Mouse (Mus musculus) CD4-positive, CD25-positive, alpha-beta regulatory T cell (primary cell): ENCODE measurements around the gene Rnase9. TPM values are rescaled to one million over a fixed set of nuclear protein-coding genes. Genes with fewer than 3 reads are reported as not detected.

Experiments
- polyA plus RNA-seq: library from polyadenylated mRNA; unstranded; fragments of 100-300 nt; shearing (Covaris generic); gene quantifications from one replicate; pipeline ENCODE4 v1.2.1, GENCODE M21; 2017

Rnase9 gene
- polyA plus RNA-seq: not detected

DNA sequence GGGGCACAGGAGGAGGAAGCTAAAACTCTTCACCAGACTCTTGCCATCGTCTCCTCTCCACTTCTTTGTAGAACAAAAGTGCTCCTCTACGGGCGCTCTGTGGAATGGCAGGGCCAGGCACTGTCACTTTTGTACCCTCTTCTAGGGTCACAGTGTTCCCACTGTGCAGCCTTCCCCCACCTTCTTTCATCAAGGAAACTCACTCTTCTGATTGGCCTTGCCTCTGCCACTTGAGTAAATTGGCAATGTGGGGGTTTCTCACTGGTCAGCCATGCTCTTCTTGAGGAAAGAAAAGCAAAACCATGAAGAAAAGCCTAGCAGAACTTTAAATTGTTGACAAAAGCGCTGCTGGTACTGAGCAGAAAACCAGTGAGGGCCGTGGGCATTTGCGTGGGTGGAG lies at the start of gene Rnase9:
TSS of gene Rnase9 (minus strand) at position 101 of the 400 bp plus-strand sequence.

DNA sequence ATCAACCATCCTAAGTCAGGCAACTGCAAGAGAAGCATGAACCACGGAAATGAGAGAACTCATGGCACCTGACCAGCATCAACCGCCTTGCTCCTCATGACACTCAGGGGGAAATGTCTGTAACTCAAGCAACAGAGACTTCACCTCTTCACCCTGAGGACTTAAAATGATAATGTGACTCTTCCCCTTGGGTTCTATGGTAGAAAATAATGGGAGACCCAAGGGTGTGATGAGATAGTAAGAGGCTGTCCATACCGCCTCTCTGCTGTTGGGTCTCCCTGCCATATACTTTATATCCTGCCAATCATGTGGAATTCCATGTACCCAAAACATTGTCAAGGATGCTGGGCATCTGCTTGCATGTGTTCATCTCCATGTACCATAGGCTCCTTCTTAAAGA lies 32.7 kb upstream of the Rnase9 start, which contains the start of gene Olfr750:
TSS of gene Olfr750 (minus strand) at position 101 of the 400 bp plus-strand sequence.

DNA sequence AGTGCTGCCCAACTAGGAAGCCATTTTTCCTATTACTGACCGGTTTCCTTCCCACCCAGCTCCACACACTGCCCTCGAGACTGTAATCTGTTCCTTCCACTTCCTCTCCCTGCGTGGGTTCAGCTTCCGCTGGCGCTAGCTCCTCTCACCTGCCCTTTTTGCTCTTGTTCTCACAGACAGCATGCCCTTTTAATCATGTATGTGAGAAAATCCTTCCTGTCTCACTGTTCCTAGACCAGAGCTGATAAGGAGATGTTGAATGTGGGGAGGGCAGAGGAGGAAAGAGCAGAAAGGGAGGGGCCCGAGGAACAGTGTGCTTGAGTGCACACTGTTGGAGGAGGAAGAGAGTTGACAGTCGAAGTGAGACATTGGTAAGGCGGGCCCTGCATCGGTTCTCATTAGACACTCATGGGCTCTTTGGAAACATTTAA lies 15.7 kb upstream of the Rnase9 start, which contains the start of gene Rnase12:
TSS of gene Rnase12 (minus strand) at position 261 of the 431 bp plus-strand sequence.

DNA sequence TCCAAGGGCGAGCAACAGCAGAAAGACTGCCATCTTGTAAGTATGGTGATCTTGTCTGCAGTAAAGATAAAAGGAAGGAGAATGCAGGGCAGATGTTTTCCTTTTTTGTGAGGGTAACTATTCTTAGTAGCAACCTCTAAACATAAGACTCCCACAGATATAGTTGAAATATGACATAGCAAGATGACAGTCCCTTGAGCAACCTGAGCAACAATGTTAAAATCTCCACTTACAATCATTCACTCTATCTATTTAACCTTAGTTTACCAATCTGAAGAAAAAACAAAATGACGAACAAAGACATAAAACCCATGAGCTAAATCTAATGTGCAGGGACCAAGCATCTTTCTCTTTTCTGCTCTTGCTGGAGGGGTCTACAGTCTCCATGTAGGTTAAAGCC lies 8.4 kb upstream of the Rnase9 start, which contains the start of gene Rnase11:
TSS of gene Rnase11 (minus strand) at position 101 of the 400 bp plus-strand sequence.

DNA sequence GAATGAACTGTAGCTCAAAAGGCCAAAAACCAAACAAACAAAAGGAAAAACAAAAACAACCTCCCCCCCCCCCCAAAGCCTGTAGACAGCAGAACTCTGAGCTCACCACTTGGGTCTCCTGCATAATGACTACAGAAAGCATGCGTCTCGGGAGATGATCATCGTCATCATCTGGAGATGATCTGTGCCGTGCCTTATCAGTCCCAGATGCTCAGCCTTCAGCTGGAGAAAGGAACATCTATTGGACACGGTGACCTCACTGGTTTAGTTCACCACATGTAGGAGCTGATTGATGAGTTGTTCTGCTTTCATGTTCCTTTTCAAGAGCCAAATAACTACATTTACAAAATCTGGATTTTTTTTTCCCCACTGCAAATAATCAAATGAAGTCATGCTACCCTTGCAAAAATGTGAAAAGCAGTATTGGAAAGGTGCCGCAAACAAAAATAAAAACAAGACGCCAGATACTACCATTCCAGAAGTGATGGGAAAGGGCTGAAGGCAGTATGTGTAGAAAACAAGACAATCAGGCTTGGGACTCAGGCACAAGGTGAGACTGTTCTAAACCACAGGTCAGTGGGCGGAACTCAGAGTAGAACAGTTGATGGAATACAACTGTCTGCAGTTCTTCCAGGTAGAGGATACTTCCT lies 34.4 kb downstream of the Rnase9 start, which contains the start of gene Rnase10:
TSS of gene Rnase10 (plus strand) at position 600 of the 650 bp plus-strand sequence.

Other genes with a start within 250 kb of the Rnase9 start
- gene Ccnb1ip1, start 234.1 kb downstream of the Rnase9 start, polyA plus RNA-seq: not detected
- gene Parp2, start 234.0 kb downstream of the Rnase9 start, polyA plus RNA-seq: 78.8 TPM
- gene Tep1, start 171.3 kb downstream of the Rnase9 start, polyA plus RNA-seq: 20.9 TPM
- 0.12 TPM for gene Klhl33, start 144.4 kb downstream of the Rnase9 start, polyA plus RNA-seq
- gene Osgep, start 117.0 kb downstream of the Rnase9 start, polyA plus RNA-seq: 106 TPM
- 67.8 TPM for gene Apex1, start 116.9 kb downstream of the Rnase9 start, polyA plus RNA-seq
- 76.7 TPM for gene Pip4p1, start 111.0 kb downstream of the Rnase9 start, polyA plus RNA-seq
- 45.5 TPM for gene Pnp, start 110.8 kb downstream of the Rnase9 start, polyA plus RNA-seq
- gene Gm49342, start 97.4 kb downstream of the Rnase9 start, polyA plus RNA-seq: not detected
- gene Pnp2, start 85.9 kb downstream of the Rnase9 start, polyA plus RNA-seq: 0.36 TPM
- not detected for gene Rnase10, start 34.1 kb downstream of the Rnase9 start, polyA plus RNA-seq
- not detected for gene Rnase11, start 8.3 kb upstream of the Rnase9 start, polyA plus RNA-seq
- gene Rnase12, start 15.8 kb upstream of the Rnase9 start, polyA plus RNA-seq: not detected
- gene Olfr750, start 32.6 kb upstream of the Rnase9 start, polyA plus RNA-seq: 0.20 TPM
- 12.8 TPM for gene Rnase4, start 49.2 kb upstream of the Rnase9 start, polyA plus RNA-seq
- 3.1 TPM for gene Ang, start 49.3 kb upstream of the Rnase9 start, polyA plus RNA-seq
- gene Eddm3b, start 72.6 kb upstream of the Rnase9 start, polyA plus RNA-seq: not detected
- 1.1 TPM for gene Rnase6, start 82.0 kb upstream of the Rnase9 start, polyA plus RNA-seq
- not detected for gene Rnase1, start 104.9 kb upstream of the Rnase9 start, polyA plus RNA-seq
- gene Rnase2b, start 120.4 kb upstream of the Rnase9 start, polyA plus RNA-seq: not detected
- not detected for gene Ang2, start 157.3 kb upstream of the Rnase9 start, polyA plus RNA-seq
- gene Ear14, start 161.5 kb upstream of the Rnase9 start, polyA plus RNA-seq: not detected
- not detected for gene Rnase2a, start 214.2 kb upstream of the Rnase9 start, polyA plus RNA-seq